Mouse (Mus musculus): ENCODE data around the gene Mnt. TPM values are rescaled to one million over a fixed set of nuclear protein-coding genes. Genes with fewer than 3 reads are reported as not detected.

Gene Mnt
- total RNA-seq, 1 experiment from 2014 or later = 6.3 TPM

DNA sequence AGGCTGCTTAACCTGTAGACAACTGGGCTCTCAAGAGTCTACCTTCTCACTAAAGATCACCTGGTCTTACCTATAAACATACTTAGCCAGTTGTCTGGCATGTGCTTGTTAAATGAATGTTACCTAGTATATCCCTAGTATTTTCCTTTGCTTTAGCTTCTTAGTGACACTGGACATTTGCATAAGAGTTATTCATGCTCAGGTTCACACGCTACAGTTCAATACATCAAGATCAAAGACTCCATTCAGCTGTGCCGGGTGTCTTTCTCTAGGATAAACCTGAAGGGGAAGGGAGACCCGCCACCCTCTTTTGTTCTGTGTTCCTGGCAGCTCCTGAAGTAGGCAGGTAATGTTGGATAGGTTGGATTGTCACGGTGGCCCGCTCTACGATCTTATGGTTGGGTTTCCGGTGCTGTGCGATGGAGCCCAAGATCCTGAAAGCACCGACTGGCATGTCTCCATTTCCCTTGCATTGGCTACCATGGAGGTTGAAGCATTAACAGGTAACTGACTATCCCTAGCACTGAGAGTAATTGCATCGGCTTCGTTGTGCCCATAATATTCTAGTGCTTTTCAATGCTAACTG lies 1.7 kb upstream of the Mnt start:
- no peak for ATAC-seq (replicated peaks in 1 of 2; ENCODE audit: insufficient read depth in 1 of 2, low FRiP score in 2 of 2, low TSS enrichment in 1 of 2, low read depth in 1 of 2, poor library complexity in 2 of 2, severe bottlenecking in 2 of 2)

- peak; percentile 40 to 51 for ATAC-seq (replicated peaks in 1 of 2; ENCODE audit: insufficient read depth in 1 of 2, low FRiP score in 2 of 2, low TSS enrichment in 1 of 2, low read depth in 1 of 2, poor library complexity in 2 of 2, severe bottlenecking in 2 of 2)
Measured at GRCm38 (mm10) chr11:74829812-74830211, 908 bp upstream of the Mnt start.

DNA sequence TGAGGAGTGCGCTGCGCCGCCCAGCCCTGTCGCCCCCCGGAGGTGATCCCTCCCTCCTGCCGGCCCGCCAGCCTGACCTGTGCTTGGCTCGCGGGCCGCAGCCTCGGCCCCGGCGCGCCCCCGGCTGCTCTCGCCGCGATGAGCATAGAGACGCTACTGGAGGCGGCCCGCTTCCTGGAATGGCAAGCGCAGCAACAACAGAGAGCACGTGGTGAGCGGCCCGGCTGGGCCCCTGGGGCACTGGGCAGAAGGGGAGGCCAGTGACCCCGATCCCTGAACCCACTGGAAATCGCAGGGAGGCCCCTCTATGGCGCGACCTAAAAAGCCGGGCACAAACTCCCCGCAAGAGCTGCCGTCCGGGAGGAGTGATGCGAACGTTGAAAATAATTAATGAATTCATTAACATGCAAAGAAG lies 478 bp downstream of the Mnt start:
- ATAC-seq (replicated peaks in 1 of 2; ENCODE audit: insufficient read depth in 1 of 2, low FRiP score in 2 of 2, low TSS enrichment in 1 of 2, low read depth in 1 of 2, poor library complexity in 2 of 2, severe bottlenecking in 2 of 2) = no peak

- ATAC-seq (replicated peaks in 1 of 2; ENCODE audit: insufficient read depth in 1 of 2, low FRiP score in 2 of 2, low TSS enrichment in 1 of 2, low read depth in 1 of 2, poor library complexity in 2 of 2, severe bottlenecking in 2 of 2) = peak; percentile 46 to 51
Measured at GRCm38 (mm10) chr11:74831606-74832451, 1.1 kb downstream of the Mnt start.

DNA sequence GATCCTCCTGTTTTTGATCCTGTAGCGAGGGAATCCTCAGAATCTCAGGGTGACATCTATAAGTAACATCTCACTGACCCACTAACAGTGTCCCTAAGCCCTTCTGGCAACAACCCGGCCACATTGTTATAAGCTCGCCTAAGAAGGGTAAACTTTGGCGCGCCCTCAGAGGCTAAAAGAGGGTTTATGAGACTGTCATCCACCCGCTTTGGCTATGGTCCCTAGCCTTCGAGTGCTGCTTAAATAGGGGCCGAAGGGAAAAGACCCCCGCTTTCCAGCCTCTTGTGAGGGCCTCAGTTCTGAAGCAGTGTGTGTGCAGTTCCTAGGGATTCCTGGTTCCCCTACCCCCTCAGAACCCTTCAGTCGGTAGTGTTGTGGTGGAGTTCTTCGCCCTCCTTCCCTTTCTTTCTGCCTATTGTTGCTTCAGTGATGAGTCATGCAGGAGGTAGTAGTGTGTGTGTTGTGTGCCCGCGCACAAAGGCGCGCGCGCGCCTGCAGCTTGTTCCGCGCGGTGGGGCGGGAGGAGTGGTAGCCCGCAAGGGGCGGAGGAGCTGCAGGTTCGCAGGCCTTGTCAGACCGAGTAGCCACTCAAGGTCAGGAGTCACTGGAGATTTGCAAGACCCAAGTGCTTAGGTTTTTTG lies 1.9 kb downstream of the Mnt start:
- ATAC-seq (replicated peaks in 1 of 2; ENCODE audit: insufficient read depth in 1 of 2, low FRiP score in 2 of 2, low TSS enrichment in 1 of 2, low read depth in 1 of 2, poor library complexity in 2 of 2, severe bottlenecking in 2 of 2) = peak; percentile 8 to 14; a peak in 3 of 4 replicates

- ATAC-seq (replicated peaks in 1 of 2; ENCODE audit: insufficient read depth in 1 of 2, low FRiP score in 2 of 2, low TSS enrichment in 1 of 2, low read depth in 1 of 2, poor library complexity in 2 of 2, severe bottlenecking in 2 of 2) = no peak
Measured at GRCm38 (mm10) chr11:74833536-74834358, 3.0 kb downstream of the Mnt start.

- no peak for ATAC-seq (replicated peaks in 1 of 2; ENCODE audit: insufficient read depth in 1 of 2, low FRiP score in 2 of 2, low TSS enrichment in 1 of 2, low read depth in 1 of 2, poor library complexity in 2 of 2, severe bottlenecking in 2 of 2)
Measured at GRCm38 (mm10) chr11:74834359-74834638, 3.6 kb downstream of the Mnt start.

- no peak for ATAC-seq (replicated peaks in 1 of 2; ENCODE audit: insufficient read depth in 1 of 2, low FRiP score in 2 of 2, low TSS enrichment in 1 of 2, low read depth in 1 of 2, poor library complexity in 2 of 2, severe bottlenecking in 2 of 2)
Measured at GRCm38 (mm10) chr11:74834650-74835277, 4.0 kb downstream of the Mnt start.

DNA sequence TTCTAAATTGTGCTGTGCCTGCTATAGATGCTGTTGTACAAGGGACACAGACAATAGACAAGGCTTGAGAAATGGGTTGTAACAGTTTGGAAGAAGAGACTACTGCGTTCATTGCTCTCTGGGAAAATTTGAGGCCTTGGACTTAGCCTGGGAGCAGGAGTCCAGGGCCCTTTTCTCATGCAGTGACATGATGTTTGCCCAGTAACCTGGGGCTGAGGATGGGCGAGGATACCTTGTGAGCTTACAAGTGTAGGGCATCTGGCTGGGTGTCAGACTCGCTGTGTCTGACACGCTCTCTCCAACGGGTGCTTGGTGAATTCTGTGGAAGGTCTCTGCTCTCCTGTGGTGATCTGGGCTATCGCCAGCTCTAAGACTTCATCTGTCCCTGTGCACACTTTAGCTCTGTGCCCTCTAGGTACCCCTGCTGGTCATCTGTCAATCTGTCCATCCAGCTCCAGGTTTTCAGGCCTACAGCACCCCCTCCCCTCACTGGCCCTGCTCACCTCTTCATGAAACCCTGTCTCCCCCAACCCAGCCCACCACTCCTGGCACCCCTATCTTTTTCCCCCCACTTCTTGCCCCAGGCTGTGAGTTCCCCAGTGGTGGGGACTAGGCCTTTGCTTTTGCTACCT lies 5.0 kb downstream of the Mnt start:
- no peak for ATAC-seq (replicated peaks in 1 of 2; ENCODE audit: insufficient read depth in 1 of 2, low FRiP score in 2 of 2, low TSS enrichment in 1 of 2, low read depth in 1 of 2, poor library complexity in 2 of 2, severe bottlenecking in 2 of 2)

DNA sequence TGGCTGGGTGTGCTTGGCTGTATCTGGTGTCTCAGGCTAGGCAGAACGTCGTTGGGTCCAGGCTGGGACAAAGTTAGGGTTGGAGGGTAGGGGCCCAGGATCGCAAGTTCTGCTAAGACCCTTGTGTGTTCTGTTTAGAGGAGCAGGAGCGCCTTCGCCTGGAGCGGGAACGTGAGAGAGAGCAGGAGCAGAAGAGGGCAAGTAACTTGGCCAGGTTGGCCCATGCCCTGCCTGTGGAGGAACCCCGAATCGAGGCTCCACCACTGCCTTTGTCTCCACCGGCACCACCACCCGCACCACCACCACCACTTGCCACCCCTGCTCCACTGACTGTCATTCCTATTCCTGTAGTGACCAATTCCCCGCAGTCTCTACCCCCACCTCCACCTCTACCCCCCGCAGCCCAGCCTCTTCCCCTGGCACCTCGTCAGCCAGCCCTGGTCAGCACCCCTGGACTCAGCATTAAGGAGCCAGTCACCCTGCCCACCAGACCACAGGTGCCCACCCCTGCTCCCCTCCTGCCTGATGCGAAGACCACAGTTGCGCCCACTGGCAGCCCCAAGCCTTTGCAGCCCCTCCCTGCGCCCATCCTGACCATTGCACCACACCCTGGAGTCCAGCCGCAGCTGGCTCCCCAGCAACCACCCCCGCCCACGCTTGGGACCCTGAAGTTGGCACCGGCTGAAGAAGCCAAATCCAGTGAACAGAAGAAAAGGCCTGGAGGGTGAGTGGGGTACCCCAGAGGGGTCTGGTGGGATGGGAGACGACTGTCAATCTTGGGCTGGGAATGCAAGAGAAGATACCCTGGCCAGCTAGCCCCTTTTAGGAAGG lies 5.7 kb downstream of the Mnt start:
- no peak for ATAC-seq (replicated peaks in 1 of 2; ENCODE audit: insufficient read depth in 1 of 2, low FRiP score in 2 of 2, low TSS enrichment in 1 of 2, low read depth in 1 of 2, poor library complexity in 2 of 2, severe bottlenecking in 2 of 2)

DNA sequence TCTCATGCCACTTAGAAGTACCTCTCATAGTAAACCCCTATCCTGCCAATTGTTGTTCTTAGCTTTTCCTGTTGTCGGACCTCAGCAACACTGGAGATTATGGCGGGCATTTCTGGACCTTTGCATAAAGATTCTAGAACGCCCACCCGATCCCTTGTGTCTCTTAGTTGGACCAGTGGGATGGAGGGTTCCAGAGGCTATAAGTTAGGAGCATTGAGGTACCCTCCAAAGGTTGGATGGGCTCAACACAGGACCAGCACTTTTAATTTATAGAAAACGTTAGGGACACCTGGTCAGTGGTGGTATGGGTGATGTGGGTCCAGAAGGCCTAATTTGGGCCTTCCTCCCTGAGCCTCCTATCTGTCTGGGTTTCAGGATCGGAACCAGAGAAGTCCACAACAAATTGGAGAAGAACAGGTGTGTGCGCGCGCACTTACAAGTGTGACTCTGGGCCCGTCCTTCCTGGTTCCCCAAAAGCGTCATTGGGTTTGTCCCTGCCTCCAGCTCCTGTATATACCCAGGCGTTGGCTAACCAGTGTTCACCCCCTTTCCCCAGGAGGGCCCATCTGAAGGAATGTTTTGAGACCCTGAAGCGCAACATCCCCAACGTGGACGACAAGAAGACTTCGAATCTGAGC lies 6.5 kb downstream of the Mnt start:
- ATAC-seq (replicated peaks in 1 of 2; ENCODE audit: insufficient read depth in 1 of 2, low FRiP score in 2 of 2, low TSS enrichment in 1 of 2, low read depth in 1 of 2, poor library complexity in 2 of 2, severe bottlenecking in 2 of 2) = no peak; a peak in 1 of 4 replicates

GRCm38 (mm10) chr11:74837694-74838431 lies 7.1 kb downstream of the Mnt start:
- ATAC-seq (replicated peaks in 1 of 2; ENCODE audit: insufficient read depth in 1 of 2, low FRiP score in 2 of 2, low TSS enrichment in 1 of 2, low read depth in 1 of 2, poor library complexity in 2 of 2, severe bottlenecking in 2 of 2) = peak; percentile 63 to 76

DNA sequence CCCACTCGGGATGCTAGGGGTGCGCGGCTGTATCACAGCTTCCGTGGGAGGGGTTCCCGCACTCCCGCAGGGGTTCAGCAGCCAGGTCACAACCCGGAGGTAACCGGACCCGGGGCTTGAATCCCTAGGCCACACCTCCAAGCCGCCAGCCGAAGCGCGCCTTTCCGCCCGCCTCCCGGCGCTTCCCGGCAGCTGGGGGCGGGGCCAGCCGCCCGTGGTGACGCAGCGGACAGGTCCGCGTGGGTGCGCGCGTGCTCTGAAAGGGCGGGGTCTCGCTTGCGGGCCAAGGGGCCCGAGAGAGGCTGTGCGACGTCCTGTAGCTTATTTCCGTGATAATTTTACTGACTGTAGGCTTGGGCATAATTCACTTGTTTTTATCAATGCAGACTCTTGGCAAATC lies 7.7 kb downstream of the Mnt start:
- ATAC-seq (replicated peaks in 1 of 2; ENCODE audit: insufficient read depth in 1 of 2, low FRiP score in 2 of 2, low TSS enrichment in 1 of 2, low read depth in 1 of 2, poor library complexity in 2 of 2, severe bottlenecking in 2 of 2) = peak; percentile 51 to 56

- ATAC-seq (replicated peaks in 1 of 2; ENCODE audit: insufficient read depth in 1 of 2, low FRiP score in 2 of 2, low TSS enrichment in 1 of 2, low read depth in 1 of 2, poor library complexity in 2 of 2, severe bottlenecking in 2 of 2) = peak; percentile 42 to 53
Measured at GRCm38 (mm10) chr11:74838971-74839370, 8.3 kb downstream of the Mnt start.
